Mouse (Mus musculus) CH12.LX (cell line): ENCODE data around the gene Scn4b. TPM values are rescaled to one million over a fixed set of nuclear protein-coding genes. Genes with fewer than 3 reads are reported as not detected.
A peak's percentile ranks its signal among the peaks of the same experiment; 100 is the strongest.

Source experiments
- DNase-seq: peaks from one replicate; pipeline ENCODE4 v3.0.0-alpha.2; 2013; ENCODE audit errors: extremely low read depth
- H3K27ac ChIP-seq: 2 replicates; pipeline ENCODE4 v1.5.1; 2012; ENCODE audit warnings: low read depth, mild to moderate bottlenecking, control low read depth, moderate library complexity; ENCODE audit not compliant: insufficient read depth
- H3K27me3 ChIP-seq: replicated peaks from 2 replicates; pipeline ENCODE3; 2012; ENCODE audit warnings: inconsistent platforms
- H3K36me3 ChIP-seq, 2 experiments: replicated peaks in 1 of 2; 2 replicates each; pipeline versions ENCODE3 to v1.6.1; 2012; ENCODE audit warnings: inconsistent platforms in 1 of 2, low read length in 1 of 2, mild to moderate bottlenecking in 1 of 2, mixed read lengths in 1 of 2, moderate library complexity in 1 of 2; ENCODE audit not compliant: control insufficient read depth in 1 of 2, insufficient read depth in 1 of 2
- H3K4me1 ChIP-seq, 2 experiments: 2 replicates each; pipeline ENCODE4 v1.6.1; 2012; ENCODE audit warnings: inconsistent platforms in 1 of 2, moderate library complexity in 1 of 2; ENCODE audit not compliant: insufficient read depth in 2 of 2, control insufficient read depth in 1 of 2
- H3K4me2 ChIP-seq: 2 replicates; pipeline ENCODE4 v1.6.1; 2012; ENCODE audit warnings: low read depth, mild to moderate bottlenecking, control low read depth; ENCODE audit not compliant: poor library complexity, insufficient read depth, severe bottlenecking
- H3K4me3 ChIP-seq, 3 experiments: fragments of 150-350 bp in 1 of 3; sonication (generic) in 1 of 3; replicated peaks in 1 of 3; 2 replicates each; pipeline versions ENCODE3 to v1.5.1; 2011 to 2012; ENCODE audit warnings: low read depth in 2 of 3, low read length in 2 of 3, mild to moderate bottlenecking in 2 of 3, moderate library complexity in 2 of 3, control low read depth in 1 of 3, improper control_type of control experiment in 1 of 3, inconsistent platforms in 1 of 3, mixed read lengths in 1 of 3; ENCODE audit not compliant: poor library complexity in 1 of 3
- H3K79me2 ChIP-seq: replicated peaks from 2 replicates; pipeline ENCODE4 v1.6.1; 2012; ENCODE audit warnings: mild to moderate bottlenecking, moderate library complexity; ENCODE audit not compliant: control insufficient read depth, poor library complexity, insufficient read depth, severe bottlenecking; ENCODE audit errors: extremely low read depth
- H3K9ac ChIP-seq: 2 replicates; pipeline ENCODE4 v1.6.1; 2012; ENCODE audit warnings: low read depth, mild to moderate bottlenecking, control low read depth, moderate library complexity; ENCODE audit not compliant: insufficient read depth
- H3K9me3 ChIP-seq: replicated peaks from 2 replicates; pipeline ENCODE3; 2012; ENCODE audit warnings: low read length, inconsistent platforms, mixed read lengths
- CHD2 ChIP-seq: IDR thresholded peaks from 2 replicates; pipeline ENCODE4 v1.6.1; 2011; ENCODE audit warnings: low read length, improper control_type of control experiment
- E2F4 ChIP-seq: IDR thresholded peaks from 2 replicates; pipeline ENCODE4 v1.6.1; 2011; ENCODE audit warnings: low read depth, low read length, improper control_type of control experiment; ENCODE audit not compliant: insufficient replicate concordance
- ELF1 ChIP-seq: IDR thresholded peaks from 2 replicates; pipeline ENCODE4 v1.6.1; 2014; ENCODE audit warnings: low read depth, mild to moderate bottlenecking, inconsistent platforms, low read length, improper control_type of control experiment
- ETS1 ChIP-seq: conservative IDR thresholded peaks from 2 replicates; pipeline ENCODE4 v1.6.1; 2012; ENCODE audit warnings: low read depth, mild to moderate bottlenecking, inconsistent platforms, low read length, improper control_type of control experiment, moderate library complexity
- GABPA ChIP-seq: IDR thresholded peaks from 2 replicates; pipeline ENCODE4 v1.6.1; 2012; ENCODE audit warnings: low read depth, low read length, improper control_type of control experiment, inconsistent platforms; ENCODE audit not compliant: insufficient replicate concordance
- HCFC1 ChIP-seq: IDR thresholded peaks from 2 replicates; pipeline ENCODE4 v1.6.1; 2012; ENCODE audit warnings: low read depth, mild to moderate bottlenecking, inconsistent platforms, low read length, improper control_type of control experiment
- JUND ChIP-seq: conservative IDR thresholded peaks from 2 replicates; pipeline ENCODE4 v1.6.1; 2011; ENCODE audit warnings: low read depth, low read length, improper control_type of control experiment
- KAT2A ChIP-seq: IDR thresholded peaks from 2 replicates; pipeline ENCODE4 v1.6.1; 2012; ENCODE audit warnings: low read length, improper control_type of control experiment, inconsistent platforms; ENCODE audit not compliant: insufficient replicate concordance
- MAX ChIP-seq: IDR thresholded peaks from 2 replicates; pipeline ENCODE4 v1.6.1; 2011; ENCODE audit warnings: low read length, improper control_type of control experiment
- MEF2A ChIP-seq: IDR thresholded peaks from 2 replicates; pipeline ENCODE4 v1.6.1; 2014; ENCODE audit warnings: low read depth, mild to moderate bottlenecking, inconsistent platforms, low read length, improper control_type of control experiment, borderline replicate concordance
- NELFE ChIP-seq: IDR thresholded peaks from 2 replicates; pipeline ENCODE4 v1.6.1; 2011; ENCODE audit warnings: low read depth, low read length, improper control_type of control experiment
- NRF1 ChIP-seq: IDR thresholded peaks from 2 replicates; pipeline ENCODE4 v1.6.1; 2014; ENCODE audit warnings: low read depth, mild to moderate bottlenecking, inconsistent platforms, low read length, improper control_type of control experiment, moderate library complexity
- POLR2A ChIP-seq: IDR thresholded peaks from 2 replicates; pipeline ENCODE4 v1.6.1; 2011; ENCODE audit warnings: low read depth, mild to moderate bottlenecking, improper control_type of control experiment, low read length
- RCOR1 ChIP-seq: conservative IDR thresholded peaks from 2 replicates; pipeline ENCODE4 v1.6.1; 2012; ENCODE audit warnings: low read depth, mild to moderate bottlenecking, inconsistent platforms, low read length, improper control_type of control experiment
- SIN3A ChIP-seq: IDR thresholded peaks from 2 replicates; pipeline ENCODE4 v1.6.1; 2012; ENCODE audit warnings: low read length, improper control_type of control experiment, inconsistent platforms
- TBP ChIP-seq: conservative IDR thresholded peaks from 2 replicates; pipeline ENCODE4 v1.6.1; 2011; ENCODE audit warnings: low read depth, low read length, improper control_type of control experiment
- USF2 ChIP-seq: conservative IDR thresholded peaks from 2 replicates; pipeline ENCODE4 v1.6.1; 2011; ENCODE audit warnings: low read depth, low read length, improper control_type of control experiment
- ZC3H11A ChIP-seq: IDR thresholded peaks from 2 replicates; pipeline ENCODE4 v1.6.1; 2012; ENCODE audit warnings: low read depth, mild to moderate bottlenecking, inconsistent platforms, low read length, improper control_type of control experiment
- ZKSCAN1 ChIP-seq: IDR thresholded peaks from 2 replicates; pipeline ENCODE4 v1.6.1; 2012; ENCODE audit warnings: low read depth, inconsistent platforms, low read length, improper control_type of control experiment, borderline replicate concordance
- dilution Hi-C: fragments of 300-500 bp; cut with MboI; formaldehyde crosslinking; loops from 2 replicates; pipeline ENCODE4 v1.14.3; 2020; ENCODE audit warnings: low sequenced_read_pairs; ENCODE audit not compliant: extremely low pct_unique_long_range_greater_than_20kb, extremely low pct_ligation_motif_present
- in situ Hi-C: fragments of 300-500 bp; cut with MboI; formaldehyde crosslinking; loops from 3 replicates; pipeline ENCODE4 v1.14.3; 2019; ENCODE audit warnings: low sequenced_read_pairs, low pct_ligation_motif_present, low pct_unique_long_range_greater_than_20kb, mixed read lengths
- polyA plus RNA-seq: library from polyadenylated mRNA; unstranded; fragments of >175 nt; gene quantifications from 2 replicates; pipeline ENCODE4 v1.2.1, GENCODE M21; 2012; ENCODE audit warnings: low read depth; ENCODE audit not compliant: insufficient read length
- total RNA-seq, 2 experiments: library from RNA; depleted of rRNA; stranded (reverse); fragments of 300-350 nt in 1 of 2; fragments of >200 nt in 1 of 2; gene quantifications; 2 replicates each; pipeline ENCODE4 v1.2.3; 2012 to 2014

Gene Scn4b
- total and polyA plus RNA-seq, 3 experiments: 0.04 TPM; not detected in 2

- no peaks in the 10 kb centered on the region for H3K79me2 ChIP-seq
- dilution Hi-C loops: no loop called here
- H3K27me3 ChIP-seq: no peaks in the 10 kb centered on the region
- H3K4me3 ChIP-seq: no peak overlapping the region
- H3K27ac ChIP-seq: no peak overlapping the region
- TF ChIP-seq JUND (0 out of 2 replicates have a peak, but pooled peaks have one; percentile 14), HCFC1 (no peak), KAT2A (no peak)
- TF ChIP-seq, all 38 proteins: peak for 1
- H3K36me3 ChIP-seq: no peaks in the 10 kb centered on the region
- no peaks in the 10 kb centered on the region for H3K9me3 ChIP-seq
- peaks cover 6 to 11% of the 10 kb centered on the region in 2 experiments; a peak in 3 of 4 replicates for H3K4me1 ChIP-seq
- DNase-seq: no peak
- in situ Hi-C loops: loop anchor here (5.0 kb wide), 1 partner anchor 65 kb away; no protein-coding TSS in a partner anchor
- no peak overlapping the region for H3K4me2 ChIP-seq
- no peak overlapping the region for H3K9ac ChIP-seq
These were observed 45.6 kb upstream of the Scn4b start for GRCm38 (mm10) chr9:45092641-45093040.

- in situ Hi-C loops: no loop called here
- no peak overlapping the region for H3K4me2 ChIP-seq
These were observed 42.9 kb upstream of the Scn4b start for GRCm38 (mm10) chr9:45095149-45095937.

GRCm38 (mm10) chr9:45097877-45098276 is 40.3 kb upstream of the Scn4b start:
- H3K9me3 ChIP-seq: no peaks in the 10 kb centered on the region
- DNase-seq: no peak
- no peak overlapping the region for H3K9ac ChIP-seq
- H3K27ac ChIP-seq: no peak overlapping the region
- TF ChIP-seq ETS1: no peak
- TF ChIP-seq GABPA: no peak
- no peak for TF ChIP-seq CHD2
- TF ChIP-seq SIN3A: no peak
- no peak for TF ChIP-seq RCOR1
- no peak for TF ChIP-seq ELF1
- no peak for TF ChIP-seq MEF2A
- TF ChIP-seq MAX: no peak
- TF ChIP-seq NELFE: no peak
- TF ChIP-seq POLR2A: no peak
- no peak for TF ChIP-seq HCFC1
- no peak for TF ChIP-seq TBP
- peaks cover 4 to 16% of the 10 kb centered on the region in 2 experiments; a peak in 3 of 4 replicates for H3K4me1 ChIP-seq
- no peaks in the 10 kb centered on the region for H3K79me2 ChIP-seq
- in situ Hi-C loops: no loop called here
- no peak overlapping the region for H3K4me2 ChIP-seq
- H3K36me3 ChIP-seq: no peaks in the 10 kb centered on the region
- H3K27me3 ChIP-seq: no peaks in the 10 kb centered on the region
- no peak overlapping the region for H3K4me3 ChIP-seq
- dilution Hi-C loops: no loop called here

More at GRCm38 (mm10) chr9:45095149-45095937, 42.9 kb upstream of the Scn4b start:
- dilution Hi-C loops: no loop called here
- no peaks in the 10 kb centered on the region for H3K36me3 ChIP-seq
- no peak overlapping the region for H3K27ac ChIP-seq
- no peaks in the 10 kb centered on the region for H3K9me3 ChIP-seq
- DNase-seq: no peak
- TF ChIP-seq ZC3H11A (no peak), KAT2A (no peak), ZKSCAN1 (no peak), E2F4 (no peak), RCOR1 (no peak), NRF1 (no peak), USF2 (no peak)
- H3K79me2 ChIP-seq: no peaks in the 10 kb centered on the region
- no peak overlapping the region for H3K4me3 ChIP-seq
- peaks cover 6 to 11% of the 10 kb centered on the region in 2 experiments; a peak in 3 of 4 replicates for H3K4me1 ChIP-seq
- no peak overlapping the region for H3K9ac ChIP-seq
- no peaks in the 10 kb centered on the region for H3K27me3 ChIP-seq
